Mouse (Mus musculus) kidney, postnatal 0 days (tissue): ENCODE measurements around the gene Ghr. TPM values are rescaled to one million over a fixed set of nuclear protein-coding genes. Genes with fewer than 3 reads are reported as not detected.

ENCODE experiments used
- ATAC-seq: fragments of 200-750 bp; cut with Nextera tagmentation; replicated peaks from 2 replicates; pipeline ENCODE4 v1.8.0; 2017; ENCODE audit warnings: low read depth, moderate number of reproducible peaks, moderate TSS enrichment, moderate library complexity; ENCODE audit not compliant: low FRiP score
- DNase-seq: peaks from one replicate; pipeline ENCODE4 v3.0.0-alpha.2; 2016; ENCODE audit warnings: low spot score
- H3K27ac ChIP-seq: fragments of 300-500 bp; sonication (generic); 2 replicates; pipeline ENCODE4 v1.5.1; 2014; ENCODE audit warnings: mild to moderate bottlenecking
- H3K27me3 ChIP-seq: fragments of 300-500 bp; sonication (generic); 2 replicates; pipeline ENCODE4 v1.6.1; 2014; ENCODE audit warnings: low read length, mixed read lengths; ENCODE audit not compliant: insufficient read depth
- H3K36me3 ChIP-seq: fragments of 300-500 bp; sonication (generic); 2 replicates; pipeline ENCODE4 v1.6.1; 2014; ENCODE audit warnings: low read length, mixed read lengths; ENCODE audit not compliant: insufficient read depth
- H3K4me1 ChIP-seq: fragments of 300-500 bp; sonication (generic); replicated peaks from 2 replicates; pipeline ENCODE4 v1.6.1; 2014; ENCODE audit warnings: antibody characterized with exemption, low read length, mixed read lengths; ENCODE audit not compliant: insufficient read depth
- H3K4me2 ChIP-seq: fragments of 300-500 bp; sonication (generic); 2 replicates; pipeline ENCODE4 v1.6.1; 2014; ENCODE audit warnings: mild to moderate bottlenecking, low read length, moderate library complexity, mixed read lengths
- H3K4me3 ChIP-seq: fragments of 300-500 bp; sonication (generic); replicated peaks from 2 replicates; pipeline ENCODE4 v1.5.1; 2014; ENCODE audit warnings: low read depth, low read length
- H3K9ac ChIP-seq: fragments of 300-500 bp; sonication (generic); 2 replicates; pipeline ENCODE4 v1.6.1; 2014; ENCODE audit warnings: low read depth, low read length
- H3K9me3 ChIP-seq: fragments of 300-500 bp; sonication (generic); replicated peaks from 2 replicates; pipeline ENCODE4 v1.6.1; 2016; ENCODE audit warnings: low read length, inconsistent platforms, mixed read lengths
- CTCF ChIP-seq: IDR thresholded peaks from 2 replicates; pipeline ENCODE4 v1.5.1; 2016; ENCODE audit warnings: antibody characterized with exemption, low read depth, mild to moderate bottlenecking, moderate library complexity
- WGBS: fragments of 180-500 bp; shearing (Covaris S2); extraction: QIAGEN DNeasy Blood & Tissue Kit; methylation state at CpG from one replicate; pipeline ENCODE4 v1.1.7; 2014; 5-methylcytosine and 5-hydroxymethylcytosine counted together
- polyA plus RNA-seq: library from polyadenylated mRNA; unstranded; fragments of >200 nt; fragmentation: Nextera tagmentation; extraction: Ambion mirVana; gene quantifications from 2 replicates; pipeline ENCODE4 v1.2.1, GENCODE M21; 2015

Gene Ghr
- polyA plus RNA-seq, 1 experiment from 2014 or later, result 82.6 TPM

DNA sequence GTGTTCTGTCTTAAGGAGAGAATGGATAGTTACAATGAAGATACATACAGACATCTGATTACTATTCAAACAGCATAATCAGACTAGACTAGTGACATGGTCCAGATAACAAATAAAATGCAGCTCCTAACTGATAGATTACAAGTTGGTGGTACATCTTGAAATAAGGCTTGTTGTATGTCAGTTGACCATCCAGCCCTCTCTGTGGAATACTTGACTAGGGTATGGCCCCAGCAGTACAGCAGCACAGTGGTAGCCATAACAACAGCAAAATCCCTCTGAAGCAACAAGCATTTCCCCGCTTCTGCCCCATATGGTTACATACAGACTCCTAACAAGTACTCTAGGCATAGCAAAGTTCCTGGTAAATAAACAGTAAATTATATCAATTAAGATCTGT, 301.6 kb downstream of the Ghr start:
- Histone ChIP-seq H3K4me3 (no peak overlapping the region), H3K27ac (no peak overlapping the region), H3K9me3 (no peaks in the 10 kb centered on the region), H3K9ac (no peak overlapping the region), H3K4me2 (no peak overlapping the region), H3K4me1 (no peaks in the 10 kb centered on the region), H3K27me3 (no peaks in the 10 kb centered on the region), H3K36me3 (peaks cover 9% of the 10 kb centered on the region)
- ATAC-seq, result no peak
- TF ChIP-seq CTCF, result no peak
- WGBS, result 96% methylated on average over 1 of the region's 1 CpGs
- no peak for DNase-seq

DNA sequence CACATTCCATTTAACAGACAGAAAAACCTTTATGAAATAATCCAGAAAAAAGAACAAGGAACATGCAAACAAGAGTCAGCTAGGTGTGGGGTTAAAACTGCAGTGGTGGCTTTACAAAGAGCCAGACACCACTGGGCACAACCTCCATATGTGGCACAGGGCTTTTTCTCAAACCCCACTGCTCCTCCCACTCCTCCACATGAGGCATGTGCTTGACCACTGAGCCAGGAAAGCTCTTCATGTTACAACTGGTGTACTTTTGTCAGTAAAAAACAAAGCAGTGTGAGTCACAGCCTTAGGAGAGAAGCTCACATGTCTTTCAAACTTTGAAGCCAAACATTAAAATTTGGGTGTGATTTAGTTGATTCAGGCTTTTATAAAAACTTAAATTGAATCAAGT, 302.1 kb downstream of the Ghr start:
- no peak overlapping the region for H3K4me3 ChIP-seq
- peaks cover 9% of the 10 kb centered on the region for H3K36me3 ChIP-seq
- TF ChIP-seq CTCF, result no peak
- no peaks in the 10 kb centered on the region for H3K9me3 ChIP-seq
- H3K4me1 ChIP-seq, result no peaks in the 10 kb centered on the region
- H3K9ac ChIP-seq, result no peak overlapping the region
- H3K27ac ChIP-seq, result no peak overlapping the region
- ATAC-seq (no peak), DNase-seq (no peak)
- H3K4me2 ChIP-seq, result no peak overlapping the region
- no peaks in the 10 kb centered on the region for H3K27me3 ChIP-seq

- TF ChIP-seq CTCF, result no peak
- 81% methylated on average over 7 of the region's 7 CpGs for WGBS
- H3K4me2 ChIP-seq, result no peak overlapping the region
Measured at GRCm38 (mm10) chr15:3279242-3279641, 304.1 kb downstream of the Ghr start.

GRCm38 (mm10) chr15:3277391-3277790, 305.9 kb downstream of the Ghr start:
- no peak overlapping the region for H3K27ac ChIP-seq
- peak; percentile 40; the same call in 1 of the 2 replicates for TF ChIP-seq CTCF
- H3K4me3 ChIP-seq, result no peak overlapping the region
- no peaks in the 10 kb centered on the region for H3K27me3 ChIP-seq
- ATAC-seq (no peak), DNase-seq (no peak)
- H3K4me1 ChIP-seq, result no peaks in the 10 kb centered on the region
- peaks cover 9% of the 10 kb centered on the region for H3K36me3 ChIP-seq
- H3K4me2 ChIP-seq, result no peak overlapping the region
- H3K9ac ChIP-seq, result no peak overlapping the region
- no peaks in the 10 kb centered on the region for H3K9me3 ChIP-seq
- WGBS, result 83% methylated on average over 2 of the region's 2 CpGs

More at GRCm38 (mm10) chr15:3279242-3279641, 304.1 kb downstream of the Ghr start:
- Histone ChIP-seq H3K27ac (no peak overlapping the region), H3K9ac (no peak overlapping the region), H3K4me3 (no peak overlapping the region), H3K36me3 (peaks cover 9% of the 10 kb centered on the region), H3K9me3 (no peaks in the 10 kb centered on the region), H3K4me1 (no peaks in the 10 kb centered on the region), H3K27me3 (no peaks in the 10 kb centered on the region)
- DNase-seq (no peak), ATAC-seq (no peak)

GRCm38 (mm10) chr15:3273191-3273590, 310.1 kb downstream of the Ghr start:
- Histone ChIP-seq H3K27me3 (no peaks in the 10 kb centered on the region), H3K27ac (no peak overlapping the region), H3K4me1 (peaks cover 3% of the 10 kb centered on the region; the same call in 1 of the 2 replicates), H3K4me3 (no peak overlapping the region), H3K4me2 (peak overlapping the region; percentile 52; the same call in 1 of the 2 replicates), H3K36me3 (0 out of 2 replicates have a peak, but pooled peaks cover 4% of the 10 kb centered on the region), H3K9ac (no peak overlapping the region), H3K9me3 (no peaks in the 10 kb centered on the region)
- DNase-seq (no peak), ATAC-seq (no peak)
- no peak for TF ChIP-seq CTCF
- 72% methylated on average over 1 of the region's 1 CpGs for WGBS

DNA sequence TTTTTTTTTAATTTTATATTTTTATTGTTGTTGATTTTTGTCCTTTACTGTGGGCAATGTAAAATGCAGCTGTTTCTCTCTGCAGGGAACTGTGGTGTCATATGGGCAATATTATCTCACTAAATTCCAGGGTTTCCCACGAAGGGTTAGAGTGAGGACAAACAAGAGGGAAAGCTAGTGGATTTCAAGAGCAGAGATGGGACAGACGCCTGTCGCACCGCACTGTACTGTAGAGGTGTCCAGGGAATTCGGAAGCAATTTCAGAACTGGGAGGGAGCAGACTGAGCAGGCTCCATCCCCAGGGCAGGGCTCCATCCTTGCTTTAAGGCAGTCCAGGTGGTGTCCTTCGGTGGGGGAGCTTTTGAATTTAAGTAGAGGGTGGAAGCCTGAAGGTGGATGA, 312.1 kb downstream of the Ghr start:
- H3K4me1 ChIP-seq, result peaks cover 3% of the 10 kb centered on the region; the same call in 1 of the 2 replicates
- H3K9ac ChIP-seq, result peak overlapping the region; percentile 25; the same call in 1 of the 2 replicates
- DNase-seq (peak; percentile 51), ATAC-seq (no peak; the same call in 1 of the 2 replicates)
- H3K4me3 ChIP-seq, result peak overlapping the region; percentile 35
- H3K36me3 ChIP-seq, result no peaks in the 10 kb centered on the region
- no peaks in the 10 kb centered on the region for H3K9me3 ChIP-seq
- no peak overlapping the region for H3K27ac ChIP-seq
- no peaks in the 10 kb centered on the region for H3K27me3 ChIP-seq
- WGBS, result 29% methylated on average over 6 of the region's 6 CpGs
- TF ChIP-seq CTCF, result no peak
- H3K4me2 ChIP-seq, result peak overlapping the region; percentile 52

- Histone ChIP-seq H3K36me3 (no peaks in the 10 kb centered on the region), H3K27me3 (no peaks in the 10 kb centered on the region), H3K4me2 (peak overlapping the region; percentile 52), H3K4me1 (peaks cover 3% of the 10 kb centered on the region; the same call in 1 of the 2 replicates), H3K9ac (peak overlapping the region; percentile 55), H3K27ac (peak overlapping the region; percentile 94), H3K4me3 (peak overlapping the region; percentile 35), H3K9me3 (no peaks in the 10 kb centered on the region)
- no peak for TF ChIP-seq CTCF
- peak; percentile 94 for DNase-seq
- peak; percentile 93 for ATAC-seq
- WGBS, result 1% methylated on average over 12 of the region's 12 CpGs
Measured at GRCm38 (mm10) chr15:3270646-3271077, 312.6 kb downstream of the Ghr start.
